Mouse (Mus musculus): ENCODE results near the gene Cryzl2.

- TF ChIP-seq MAFK (IDR thresholded peaks at IDR 0.05; ENCODE audit: borderline replicate concordance, low read depth, low read length): no peak
- no peak; the same call in 1 of the 2 replicates for TF ChIP-seq RAD21 (IDR thresholded peaks at IDR 0.05; ENCODE audit: low read depth, low read length)
- TF ChIP-seq CTCF (IDR thresholded peaks at IDR 0.05 in 2 of 3, conservative IDR thresholded peaks at IDR 0.05 in 1 of 3; ENCODE audit: control insufficient read depth in 1 of 3, insufficient read depth in 1 of 3, low read depth in 2 of 3, low read length in 3 of 3, poor library complexity in 1 of 3, severe bottlenecking in 1 of 3): no peak
- peak; percentile 45; the same call in 1 of the 2 replicates for TF ChIP-seq TBP (IDR thresholded peaks at IDR 0.05; ENCODE audit: low read depth, low read length)
- no peak for TF ChIP-seq POLR2AphosphoS2 (IDR thresholded peaks at IDR 0.05; ENCODE audit: low read length)
- TF ChIP-seq GATA1 (IDR thresholded peaks at IDR 0.05; ENCODE audit: low read depth, low read length): peak; percentile 85
- TF ChIP-seq MAX (IDR thresholded peaks at IDR 0.05; ENCODE audit: low read length): no peak
- no peak for TF ChIP-seq E2F4 (IDR thresholded peaks at IDR 0.05; ENCODE audit: borderline replicate concordance, low read depth, low read length)
Measured at GRCm38 (mm10) chr1:157449981-157450636, 8.3 kb upstream of the Cryzl2 start.

All from MEL (cell line).